Mouse (Mus musculus) kidney, postnatal 14 days (tissue): ENCODE results near the gene Mga.

ENCODE experiments used
- DNase-seq: peaks from one replicate; pipeline ENCODE4 v3.0.0; 2022; ENCODE audit warnings: mixed read lengths

The Mga gene

DNA sequence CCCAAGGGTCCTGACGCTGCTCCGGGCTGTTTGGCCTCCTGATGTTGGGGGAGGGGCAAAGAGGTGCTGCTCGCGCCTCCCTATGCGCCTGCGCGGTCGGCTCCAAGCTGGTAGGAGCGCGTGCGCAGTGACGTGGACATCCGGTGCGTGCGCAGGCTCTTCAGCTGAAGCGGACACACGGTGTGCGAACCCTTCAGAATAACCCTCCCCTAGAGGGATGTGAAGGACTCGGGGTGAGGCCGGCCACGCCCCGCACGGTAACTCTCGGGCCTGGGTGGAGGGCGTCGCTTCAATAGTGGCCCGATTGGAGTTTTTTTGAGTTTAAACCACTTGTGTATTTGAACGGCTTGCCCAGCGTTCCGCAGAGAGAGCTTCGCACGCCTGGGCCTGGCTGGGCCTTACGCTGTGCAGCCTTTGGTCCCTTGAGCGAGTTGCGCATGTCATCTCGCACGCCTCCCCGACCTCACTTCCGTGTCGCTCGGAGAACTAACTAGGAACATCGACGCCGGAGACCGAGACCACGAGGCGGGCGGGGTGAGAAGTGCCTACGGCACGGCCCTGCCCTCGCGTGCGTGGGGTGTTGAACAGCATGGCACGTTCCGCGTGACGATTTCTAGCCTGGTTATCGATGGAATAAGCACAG is at the start of gene Mga:
Gene Mga, plus strand, starts transcription at position 139 of the 643 bp plus-strand sequence.
- peak; percentile 97 for DNase-seq

DNA sequence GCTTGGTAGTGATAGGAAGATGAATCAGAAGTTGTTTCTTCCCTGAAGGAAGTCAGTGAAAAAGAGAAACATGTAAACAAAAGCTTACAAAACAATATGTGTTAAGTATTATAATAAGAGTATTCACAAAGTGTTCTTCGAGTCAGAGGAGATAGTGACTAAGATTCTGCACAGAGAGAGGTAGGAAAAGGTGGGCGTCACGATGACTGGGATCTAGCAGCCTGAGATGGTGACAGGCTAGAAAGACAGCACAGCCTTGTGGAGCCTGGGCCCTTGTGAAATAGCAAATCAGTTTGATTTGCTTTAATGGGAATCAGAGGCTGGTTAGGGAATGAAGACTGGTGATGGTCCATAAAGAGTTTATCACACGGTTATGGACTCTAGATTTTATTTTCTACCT is 43.2 kb upstream of the Mga start:
- no peak for DNase-seq

DNA sequence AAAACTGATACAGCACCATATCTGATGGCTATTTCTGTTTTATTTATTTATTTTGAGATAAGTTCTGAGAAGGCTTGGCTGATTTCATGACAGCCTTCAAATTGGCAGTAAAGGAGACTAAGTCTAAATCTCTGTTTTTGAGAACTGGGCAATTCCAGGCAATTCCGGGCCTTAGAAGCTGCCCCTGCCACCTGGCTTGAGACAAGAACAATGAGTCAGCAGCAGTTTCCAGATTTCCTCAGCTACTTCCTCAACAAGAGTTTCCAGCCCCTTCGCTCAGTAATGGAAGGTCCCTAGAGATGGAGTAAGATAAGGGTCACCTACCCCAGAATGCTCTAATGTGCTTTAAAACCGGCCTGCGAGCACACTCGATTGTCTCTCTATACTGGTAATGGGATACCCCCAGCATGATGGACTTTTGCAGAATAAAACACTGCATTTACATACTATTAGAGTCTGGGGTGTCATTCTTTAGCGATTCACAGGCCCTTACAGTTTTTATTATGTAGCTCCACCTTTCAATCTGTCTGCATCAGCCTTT is 41.6 kb upstream of the Mga start:
- DNase-seq = no peak

DNA sequence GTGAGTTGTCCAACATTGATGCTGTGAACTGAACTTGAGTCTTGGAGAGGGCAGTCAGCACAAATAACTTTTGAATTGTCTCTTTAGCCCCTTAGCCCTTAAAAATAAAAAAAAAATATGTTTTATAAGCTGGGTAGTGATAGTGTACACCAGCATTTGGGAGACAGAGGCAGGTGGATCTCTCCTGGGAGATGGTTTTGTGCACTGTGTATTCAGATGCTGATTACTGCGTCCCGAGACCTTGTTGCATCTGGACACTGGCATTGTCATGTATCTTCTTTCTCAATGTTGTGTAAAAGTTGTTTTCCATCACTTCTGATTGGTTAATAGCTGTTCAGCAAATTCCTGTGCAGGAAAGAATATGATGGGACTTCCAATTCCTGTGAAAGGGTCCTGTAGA is 39.7 kb upstream of the Mga start:
- DNase-seq = no peak

DNA sequence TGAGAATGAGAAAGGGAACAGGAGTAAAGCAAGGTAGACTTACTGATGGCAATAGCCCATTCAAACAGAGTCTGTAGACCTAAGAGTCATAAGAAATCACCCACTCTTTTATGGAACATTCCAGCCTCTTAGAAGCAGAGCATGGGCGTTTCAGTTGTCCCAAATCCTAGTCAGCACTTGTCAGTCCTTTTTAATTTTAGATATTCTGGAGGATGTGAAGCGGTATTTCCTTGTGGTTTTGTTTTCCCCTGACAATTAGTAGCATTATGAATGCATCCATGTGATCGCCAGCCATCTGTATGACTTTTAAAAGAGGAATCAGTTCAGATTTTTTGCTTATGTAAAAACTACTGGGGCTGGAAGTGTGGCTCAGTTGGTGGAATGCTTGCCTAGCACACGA is 32.5 kb upstream of the Mga start:
- DNase-seq = no peak

DNA sequence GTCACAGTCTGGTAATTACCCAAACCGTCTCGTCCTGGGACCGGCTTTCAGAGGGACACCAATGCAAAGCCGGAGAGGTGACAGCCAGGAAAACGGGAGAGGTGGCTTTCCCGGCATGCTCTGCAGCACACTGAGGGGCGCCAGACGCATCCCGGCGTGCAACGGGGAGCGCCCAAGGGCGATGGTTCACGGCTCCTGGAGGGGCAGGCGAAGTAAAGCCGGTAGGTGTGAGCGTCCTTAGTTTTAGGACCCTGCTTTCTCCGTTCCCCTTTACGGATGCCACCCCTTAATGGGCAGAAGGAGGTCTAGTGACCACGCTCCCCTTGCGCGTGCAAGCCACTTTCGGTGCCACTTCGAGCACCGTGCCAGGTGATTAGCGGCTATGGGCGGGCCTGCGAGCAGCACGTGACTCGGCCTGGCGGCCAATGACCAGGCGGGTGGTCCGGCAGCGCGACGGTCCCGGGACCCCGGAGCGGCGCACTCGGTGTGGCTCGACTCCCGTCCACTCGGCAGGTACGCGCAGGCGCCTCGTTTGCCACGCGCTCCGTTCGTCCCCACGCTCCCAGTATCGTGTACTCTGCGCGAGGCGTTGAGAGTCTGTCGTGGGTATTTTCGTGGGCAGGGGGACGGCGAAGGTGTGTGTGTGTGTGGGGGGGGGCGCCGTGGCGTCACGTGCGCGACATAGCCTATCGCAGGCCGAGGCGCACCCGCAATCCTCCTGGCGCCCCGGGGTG is 24.5 kb upstream of the Mga start:
- DNase-seq = peak; percentile 79

DNA sequence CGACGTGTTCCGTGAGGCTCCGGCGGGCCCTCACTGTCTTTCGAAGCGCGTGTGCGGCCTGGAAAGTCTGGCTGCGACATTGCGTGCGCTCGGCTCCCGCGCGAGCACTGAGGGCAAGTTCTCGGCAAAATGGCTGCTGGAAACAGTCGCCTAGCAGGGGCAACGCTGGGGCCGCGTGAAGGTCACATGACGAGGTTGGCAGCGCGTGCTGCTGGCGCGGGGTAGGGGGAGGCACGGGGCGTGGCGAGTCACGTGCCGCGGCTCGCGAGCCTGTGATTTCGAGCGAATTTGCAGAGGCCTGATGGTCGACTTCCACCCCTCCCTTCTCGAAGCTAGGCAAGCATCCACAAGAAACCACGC is 23.9 kb upstream of the Mga start:
- peak; percentile 88 for DNase-seq

DNA sequence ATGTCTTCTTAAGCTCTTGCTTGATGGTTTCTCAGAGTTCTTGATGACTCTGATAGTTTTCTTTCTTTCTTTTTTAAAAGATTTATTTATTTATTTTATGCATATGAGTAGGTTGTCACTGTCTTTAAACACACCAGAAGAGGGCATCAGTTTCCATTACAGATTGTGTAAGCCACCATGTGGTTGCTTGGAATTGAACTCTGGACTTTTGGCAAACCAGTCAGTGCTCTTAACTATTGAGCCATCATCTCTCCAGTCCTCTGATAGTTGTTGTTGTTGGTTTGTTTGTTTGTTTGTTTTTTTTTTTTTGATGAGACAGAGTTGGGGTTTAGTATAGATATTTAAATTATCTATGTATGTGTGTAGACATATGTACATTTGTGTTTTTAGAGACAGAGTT is 21.0 kb upstream of the Mga start:
- DNase-seq = no peak

DNA sequence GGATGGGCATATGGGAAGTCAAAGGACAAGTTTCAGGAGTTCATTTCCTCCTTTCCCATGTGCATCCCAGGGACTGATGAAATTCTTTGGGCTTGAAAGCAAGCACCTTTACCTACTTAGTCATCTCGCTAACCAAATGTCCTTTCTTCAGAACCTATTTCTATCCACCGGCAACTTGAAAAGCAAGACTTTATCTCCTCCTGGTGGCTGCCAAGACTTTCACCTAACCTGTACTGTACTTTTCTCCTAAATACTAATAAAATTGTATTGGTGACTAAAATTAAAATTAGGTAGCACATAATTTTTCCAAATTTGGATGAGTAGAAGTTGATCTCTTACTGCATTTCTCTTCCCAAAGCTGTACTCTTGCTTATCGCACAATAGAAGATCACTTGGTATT is 9.8 kb upstream of the Mga start:
- no peak for DNase-seq

DNA sequence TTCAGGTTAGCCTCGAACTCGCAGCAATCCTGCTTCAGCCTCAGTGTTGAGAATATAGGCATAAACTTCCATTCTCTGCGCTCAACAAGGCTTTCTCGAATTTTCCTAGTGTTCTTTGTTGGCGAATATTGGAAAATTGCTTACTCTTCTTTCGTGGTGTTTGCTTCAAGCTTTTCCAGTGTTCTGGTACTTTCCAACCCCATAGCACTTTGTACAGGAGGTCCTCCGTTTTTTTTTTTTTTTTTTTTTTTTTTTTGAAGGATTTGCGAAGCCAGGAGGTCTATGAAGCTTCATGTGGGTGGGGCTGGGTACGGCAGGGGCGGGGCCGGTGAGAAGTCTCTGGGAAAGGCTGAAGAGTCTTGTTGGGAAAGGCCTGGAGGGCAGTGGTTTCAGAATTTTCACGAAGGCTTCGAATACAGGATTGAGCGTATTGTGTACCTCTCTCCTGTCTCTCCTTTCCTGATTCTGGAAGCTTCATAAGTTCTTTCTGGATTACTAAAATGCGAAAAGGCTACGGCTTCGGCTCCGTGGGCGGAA is 407 bp upstream of the Mga start:
- no peak for DNase-seq

DNA sequence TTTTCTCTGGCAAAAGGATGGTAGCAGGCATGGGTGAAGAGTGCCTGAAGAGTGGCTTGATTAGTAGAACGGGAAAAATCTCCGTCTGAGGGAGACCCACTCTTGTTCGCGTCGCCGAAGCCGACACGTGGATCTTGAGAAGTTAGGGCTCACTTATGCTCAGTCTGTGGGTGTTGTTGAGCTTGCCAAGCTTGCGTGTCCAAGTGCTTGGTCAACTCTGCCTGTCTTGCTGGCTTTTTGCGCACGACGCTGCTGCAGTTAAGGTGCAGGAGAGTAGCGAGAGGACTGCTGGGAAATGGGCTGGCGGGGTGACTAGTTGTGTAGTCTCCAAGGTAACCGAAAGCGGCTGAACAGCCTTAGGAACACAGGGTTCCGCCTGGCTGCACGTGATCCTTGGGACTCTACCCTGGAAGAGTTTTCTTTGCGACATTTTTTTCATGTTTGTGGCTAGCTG is 1.1 kb downstream of the Mga start:
- peak; percentile 86 for DNase-seq

DNA sequence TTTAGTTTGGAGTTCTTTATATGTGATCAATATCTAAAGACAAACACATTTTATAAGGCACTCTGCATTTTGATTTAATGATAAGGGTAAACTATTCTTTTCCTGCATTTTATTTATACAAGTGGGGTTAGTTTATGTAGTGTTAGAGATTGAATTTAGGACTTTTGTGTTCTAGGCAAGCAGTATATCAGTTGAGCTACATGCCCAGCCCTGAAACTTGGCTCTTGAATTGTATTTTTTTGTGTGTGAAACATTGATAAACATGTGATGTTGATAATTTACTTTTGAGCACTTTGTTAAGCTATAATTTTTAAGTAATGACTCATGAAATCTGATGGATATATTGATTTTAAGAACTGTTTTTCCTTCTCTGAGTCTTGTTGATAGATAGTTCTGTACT is 19.0 kb downstream of the Mga start:
- no peak for DNase-seq

DNA sequence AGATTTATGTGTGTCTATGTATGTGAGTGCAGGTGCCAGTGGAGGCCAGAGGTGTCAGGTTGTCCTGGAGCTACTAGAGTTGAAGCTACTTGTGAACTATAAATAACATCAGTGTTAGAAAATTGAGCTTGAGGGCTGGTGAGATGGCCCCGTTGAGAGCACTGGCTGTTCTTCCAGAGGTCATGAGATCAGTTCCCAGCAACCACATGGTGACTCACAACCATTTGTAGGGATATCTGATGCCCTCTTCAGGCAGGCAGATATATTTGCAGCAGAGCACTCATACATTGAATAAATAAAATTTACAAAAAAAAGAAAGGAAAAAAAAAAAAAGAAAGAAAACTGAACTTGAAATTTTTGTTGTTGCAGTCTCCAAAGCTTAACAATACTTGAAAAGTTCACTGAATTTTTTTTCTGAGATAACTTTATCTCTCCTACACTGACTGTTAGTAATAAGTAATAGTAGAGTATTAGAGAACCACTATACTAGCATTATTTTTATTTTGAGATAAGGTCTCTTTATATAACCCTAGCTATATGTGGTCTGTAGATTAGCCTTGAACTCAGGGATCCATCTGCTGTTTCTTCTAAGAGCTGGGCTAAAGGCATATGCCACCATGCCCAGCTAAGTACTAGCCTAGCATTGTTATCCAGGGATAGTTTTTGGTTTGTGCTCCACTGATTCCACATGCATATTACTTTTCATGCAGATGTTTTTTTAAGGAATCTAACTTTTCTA is 20.8 kb downstream of the Mga start:
- no peak for DNase-seq

DNA sequence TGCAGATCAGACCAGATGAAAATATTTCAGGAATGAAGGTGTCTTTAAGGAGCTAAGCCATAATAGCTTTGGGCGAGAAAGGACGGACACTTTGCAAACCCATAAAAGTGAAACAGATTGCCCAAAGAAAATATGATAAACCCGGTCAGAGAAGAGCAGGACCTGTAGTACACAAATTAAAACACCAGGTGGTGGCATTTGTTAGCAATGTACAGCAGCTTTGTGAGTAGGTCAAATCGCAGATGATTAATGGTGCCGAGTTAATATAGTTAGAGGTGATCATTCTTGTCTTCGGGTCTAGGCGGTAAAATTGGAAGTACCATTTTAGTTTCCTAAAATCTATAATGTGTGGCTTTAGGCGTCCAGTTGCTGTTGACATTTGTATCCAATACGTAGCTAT is 73.5 kb downstream of the Mga start:
- DNase-seq = peak; percentile 77

DNA sequence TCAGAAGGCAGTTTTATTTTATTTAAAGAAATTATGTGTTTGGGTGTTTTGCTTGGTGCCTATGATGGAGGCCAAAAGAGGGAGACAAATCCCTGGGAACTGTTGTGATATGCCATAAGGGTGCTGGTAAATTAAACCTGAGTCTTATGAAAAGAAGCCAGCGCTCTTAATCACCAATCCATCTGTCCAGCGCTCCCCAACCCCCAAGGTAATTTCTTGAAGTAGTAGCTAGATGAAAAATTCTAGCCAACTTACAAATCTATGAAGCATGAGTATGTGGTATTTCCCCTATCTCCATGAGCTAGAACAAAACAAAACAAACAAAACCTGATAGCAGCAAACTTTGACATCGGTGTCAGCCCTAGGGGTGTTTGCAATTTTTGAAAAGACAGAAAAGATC is 74.3 kb downstream of the Mga start:
- no peak for DNase-seq

DNA sequence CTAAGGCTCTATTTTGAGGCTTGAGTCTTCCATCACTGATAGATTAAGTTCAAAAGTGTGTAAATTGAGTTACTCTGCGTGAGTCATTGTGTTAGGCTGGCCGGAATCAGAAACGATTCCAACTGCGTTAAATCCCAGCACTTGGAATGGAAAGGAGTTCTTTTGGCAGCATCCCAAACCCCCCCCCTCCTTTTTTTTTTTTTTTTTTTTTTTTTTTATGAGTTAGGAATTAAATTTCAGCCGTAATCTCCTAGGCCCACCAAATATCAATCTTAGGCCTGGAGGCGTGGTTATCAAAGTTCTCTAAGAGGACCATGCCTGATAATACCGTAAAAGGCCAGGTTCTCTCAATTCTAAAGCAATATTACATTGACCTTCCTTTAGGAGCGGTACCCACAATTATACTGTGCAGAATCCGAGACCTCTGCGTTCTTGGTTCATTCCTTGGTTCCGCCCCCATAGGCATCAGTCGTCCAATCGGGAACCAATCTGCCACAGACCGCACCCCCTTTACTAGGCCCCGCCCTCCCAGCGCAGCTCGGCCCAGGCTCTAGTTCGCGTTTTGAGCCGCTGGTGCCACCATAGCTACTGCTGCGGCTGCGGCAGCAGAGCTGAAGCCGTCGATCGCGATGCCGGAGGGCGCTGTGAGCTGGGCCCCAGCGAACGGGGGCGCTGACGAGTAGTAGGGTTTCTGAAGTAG is 75.0 kb downstream of the Mga start:
- DNase-seq = peak; percentile 98

DNA sequence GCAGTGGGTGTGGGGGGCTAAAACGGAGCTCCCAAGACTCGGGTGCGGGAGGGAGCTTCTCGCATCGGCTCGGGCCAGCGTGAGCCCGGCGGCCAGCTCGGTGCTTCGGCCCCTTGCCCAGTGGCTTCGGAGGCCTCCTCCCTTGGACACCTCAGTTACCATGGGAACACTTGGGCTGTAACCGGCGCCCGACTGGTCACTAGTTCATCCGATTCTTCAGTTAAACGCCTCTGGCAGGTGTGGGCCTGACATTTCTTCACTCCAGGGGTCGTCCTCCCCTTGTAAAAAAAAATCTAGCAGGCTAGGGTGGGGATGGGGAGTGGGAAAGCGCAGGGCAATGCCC is 75.5 kb downstream of the Mga start, which contains the start of gene Mapkbp1:
Gene Mapkbp1, plus strand, starts transcription at position 163 of the 343 bp plus-strand sequence.
- DNase-seq = no peak

DNA sequence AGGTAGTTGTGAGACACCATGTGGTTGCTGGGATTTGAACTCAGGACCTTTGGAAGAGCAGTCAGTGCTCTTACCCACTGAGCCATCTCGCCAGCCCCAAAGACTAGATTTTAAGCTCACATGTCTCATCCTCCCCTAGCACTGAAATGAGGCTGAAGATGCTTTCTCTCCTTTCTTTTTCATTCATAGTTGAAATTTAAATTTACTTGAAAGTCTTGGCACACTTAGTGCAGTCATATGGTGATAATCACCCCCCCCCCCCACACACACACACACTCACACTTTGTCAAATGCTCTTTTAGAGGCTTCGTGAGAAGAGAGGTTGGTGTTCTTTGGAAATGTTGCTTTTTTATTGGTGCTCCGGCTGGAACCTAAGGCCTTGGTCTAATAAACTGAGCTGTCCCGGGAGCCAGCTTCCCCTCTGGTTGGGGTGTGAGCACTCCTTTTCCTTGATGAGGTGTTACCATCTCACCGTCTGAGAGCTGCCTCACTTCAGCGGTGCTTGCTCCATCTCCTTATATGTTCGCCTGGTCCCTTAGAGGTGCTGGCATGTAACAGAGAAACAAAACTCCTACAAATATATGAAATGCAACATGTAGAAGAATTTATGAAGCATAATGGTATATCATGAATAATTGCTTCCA is 83.4 kb downstream of the Mga start:
- no peak for DNase-seq

DNA sequence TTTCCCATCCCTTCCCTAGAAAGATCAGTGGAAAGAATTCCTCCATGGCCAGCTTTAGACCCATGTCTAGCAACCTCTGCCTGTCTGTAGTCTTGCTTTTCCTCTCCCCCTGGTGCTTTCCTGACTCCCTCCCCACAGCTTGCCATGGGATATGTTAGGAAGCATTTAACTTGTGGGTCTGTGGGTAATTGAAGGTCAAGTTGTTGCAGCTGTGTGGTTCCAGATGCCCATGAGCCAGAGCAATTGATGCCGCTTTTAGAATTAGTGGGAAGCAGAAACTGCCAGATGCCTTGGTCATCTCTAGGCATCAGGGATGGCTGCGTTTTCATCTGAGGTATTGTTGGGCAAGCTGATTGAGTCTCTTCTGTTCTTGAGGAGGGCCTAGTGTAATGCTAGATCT is 84.6 kb downstream of the Mga start:
- DNase-seq = no peak

DNA sequence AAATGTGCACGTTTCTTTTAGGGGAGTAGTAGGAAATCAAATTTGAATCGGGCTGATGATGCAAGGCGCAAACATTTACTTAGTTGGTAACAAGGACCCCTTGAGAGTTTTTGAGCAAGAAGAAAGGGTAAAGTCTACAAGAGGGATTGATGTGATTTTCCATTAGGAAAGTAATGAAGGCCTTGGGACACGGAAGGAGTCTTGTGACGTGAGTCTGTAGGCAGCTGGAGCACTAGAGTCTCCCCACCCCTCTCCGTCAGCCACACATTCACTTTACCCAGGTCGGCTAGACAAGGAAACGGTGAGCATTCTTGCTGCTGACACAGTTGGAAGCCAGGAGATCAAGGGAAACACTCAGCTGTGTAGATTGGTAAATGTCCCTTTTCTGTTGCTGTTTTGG is 88.8 kb downstream of the Mga start:
- no peak for DNase-seq

DNA sequence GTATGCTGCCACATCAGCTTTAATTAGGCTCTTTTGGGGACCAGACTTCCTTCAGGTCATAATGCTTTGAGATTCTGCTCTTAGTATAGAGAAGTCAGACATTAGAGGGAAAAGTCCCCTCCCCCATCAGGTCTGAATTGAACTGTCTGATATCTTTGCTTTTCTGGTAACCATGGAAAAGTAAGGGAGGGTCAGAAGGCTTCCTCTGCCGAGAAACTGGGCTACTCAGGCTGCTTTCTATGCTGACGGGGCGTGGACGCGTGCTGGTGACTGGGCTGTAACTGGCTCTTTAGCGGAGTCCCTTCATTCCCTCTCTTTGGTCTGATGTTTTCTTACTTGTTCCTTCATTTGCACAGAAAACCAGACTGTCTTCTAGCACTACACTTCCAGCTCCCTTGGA is 89.3 kb downstream of the Mga start:
- DNase-seq = no peak

DNA sequence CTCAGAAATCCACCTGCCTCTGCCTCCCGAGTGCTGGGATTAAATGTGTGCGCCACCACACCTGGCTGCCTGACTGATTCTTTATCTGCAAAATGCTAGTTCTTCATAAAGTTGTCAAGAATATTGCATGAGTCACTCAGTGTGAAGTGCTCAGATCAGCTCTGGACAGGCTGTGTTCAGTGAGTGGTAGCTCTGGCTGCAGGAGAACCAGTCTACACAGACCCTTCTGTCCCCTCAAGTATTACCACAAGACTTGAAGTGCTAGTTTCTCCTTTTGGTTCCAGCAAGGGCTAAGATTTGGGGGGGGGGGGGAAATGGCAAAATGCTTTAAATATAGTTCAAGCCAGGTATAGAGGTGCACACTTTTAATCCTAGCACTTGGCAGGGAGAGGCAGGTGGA is 90.4 kb downstream of the Mga start:
- DNase-seq = no peak
